Mouse (Mus musculus) MEL (cell line): Measurements from ENCODE around the gene Ccdc33.

ENCODE experiments used
- CTCF ChIP-seq, 3 experiments: IDR thresholded peaks in 2 of 3; conservative IDR thresholded peaks in 1 of 3; 2 replicates each; pipeline ENCODE4 v1.5.1; 2011 to 2012; ENCODE audit warnings: low read length in 3 of 3, low read depth in 2 of 3, mild to moderate bottlenecking in 2 of 3, improper control_type of control experiment in 1 of 3, inconsistent platforms in 1 of 3, mixed read lengths in 1 of 3, moderate library complexity in 1 of 3; ENCODE audit not compliant: control insufficient read depth in 1 of 3, insufficient read depth in 1 of 3, poor library complexity in 1 of 3, severe bottlenecking in 1 of 3
- JUND ChIP-seq: IDR thresholded peaks from 2 replicates; pipeline ENCODE4 v1.6.1; 2011; ENCODE audit warnings: low read depth, mild to moderate bottlenecking, improper control_type of control experiment, low read length
- MAX ChIP-seq: IDR thresholded peaks from 2 replicates; pipeline ENCODE4 v1.6.1; 2011; ENCODE audit warnings: low read length, improper control_type of control experiment

GRCm38 (mm10) chr9:58043496-58044017, 75.1 kb downstream of the Ccdc33 start:
- TF ChIP-seq JUND: no peak
- TF ChIP-seq CTCF (IDR thresholded peaks at IDR 0.05 in 2 of 3, conservative IDR thresholded peaks at IDR 0.05 in 1 of 3; ENCODE audit: control insufficient read depth in 1 of 3, insufficient read depth in 1 of 3, low read depth in 2 of 3, low read length in 3 of 3, poor library complexity in 1 of 3, severe bottlenecking in 1 of 3): no peak
- no peak for TF ChIP-seq MAX
